Mouse (Mus musculus): Measurements from ENCODE around the gene Rbp2. TPM values are rescaled to one million over a fixed set of nuclear protein-coding genes. Genes with fewer than 3 reads are reported as not detected.
A peak's percentile ranks its signal among the peaks of the same experiment; 100 is the strongest.

Gene Rbp2
- polyA plus RNA-seq, 1 experiment from 2014 or later: 2.2 TPM

GRCm38 (mm10) chr9:98490128-98490527 lies 4.2 kb downstream of the Rbp2 start:
- Histone ChIP-seq H3K4me1 (peaks cover 66% of the 10 kb centered on the region), H3K27me3 (replicated peaks) (no peaks in the 10 kb centered on the region), H3K4me2 (peak overlapping the region; percentile 47), H3K9me3 (replicated peaks) (no peaks in the 10 kb centered on the region), H3K4me3 (no peak overlapping the region), H3K9ac (no peak overlapping the region), H3K36me3 (no peaks in the 10 kb centered on the region), H3K27ac (peak overlapping the region; percentile 75)
- 0 out of 2 replicates have a peak, but pooled peaks have one; percentile 17 for ATAC-seq
- WGBS (ENCODE audit: insufficient replicate concordance): 35% methylated on average over 4 of the region's 4 CpGs

- Histone ChIP-seq H3K36me3 (no peaks in the 10 kb centered on the region), H3K4me1 (peaks cover 71% of the 10 kb centered on the region), H3K9ac (no peak overlapping the region), H3K27me3 (replicated peaks) (no peaks in the 10 kb centered on the region), H3K4me2 (no peak overlapping the region), H3K4me3 (no peak overlapping the region), H3K9me3 (replicated peaks) (no peaks in the 10 kb centered on the region), H3K27ac (no peak overlapping the region)
- WGBS (ENCODE audit: insufficient replicate concordance): 76% methylated on average over 5 of the region's 5 CpGs
- ATAC-seq: no peak
Measured at GRCm38 (mm10) chr9:98491071-98491470, 5.2 kb downstream of the Rbp2 start.

GRCm38 (mm10) chr9:98492212-98492611 lies 6.3 kb downstream of the Rbp2 start:
- H3K36me3 ChIP-seq: no peaks in the 10 kb centered on the region
- WGBS (ENCODE audit: insufficient replicate concordance): 18% methylated on average over 5 of the region's 5 CpGs
- no peak overlapping the region for H3K4me2 ChIP-seq
- H3K27ac ChIP-seq: peak overlapping the region; percentile 17; the same call in 1 of the 2 replicates
- no peak overlapping the region for H3K9ac ChIP-seq
- no peaks in the 10 kb centered on the region for H3K9me3 ChIP-seq (replicated peaks)
- H3K27me3 ChIP-seq (replicated peaks): no peaks in the 10 kb centered on the region
- no peak overlapping the region for H3K4me3 ChIP-seq
- peaks cover 71% of the 10 kb centered on the region for H3K4me1 ChIP-seq
- peak; percentile 44 for ATAC-seq

GRCm38 (mm10) chr9:98492821-98493220 lies 6.9 kb downstream of the Rbp2 start:
- Histone ChIP-seq H3K9ac (no peak overlapping the region), H3K4me1 (peaks cover 71% of the 10 kb centered on the region), H3K36me3 (no peaks in the 10 kb centered on the region), H3K4me3 (no peak overlapping the region), H3K27me3 (replicated peaks) (no peaks in the 10 kb centered on the region), H3K27ac (peak overlapping the region; percentile 17; the same call in 1 of the 2 replicates), H3K4me2 (no peak overlapping the region), H3K9me3 (replicated peaks) (no peaks in the 10 kb centered on the region)
- no peak for ATAC-seq
- WGBS (ENCODE audit: insufficient replicate concordance): 26% methylated on average over 1 of the region's 1 CpGs

GRCm38 (mm10) chr9:98497157-98497556 lies 11.2 kb downstream of the Rbp2 start:
- WGBS (ENCODE audit: insufficient replicate concordance): 47% methylated on average over 7 of the region's 7 CpGs
- H3K9ac ChIP-seq: no peak overlapping the region
- H3K27me3 ChIP-seq (replicated peaks): no peaks in the 10 kb centered on the region
- ATAC-seq: no peak
- H3K36me3 ChIP-seq: no peaks in the 10 kb centered on the region
- H3K4me1 ChIP-seq: peaks cover 29% of the 10 kb centered on the region
- H3K4me2 ChIP-seq: no peak overlapping the region
- no peak overlapping the region for H3K4me3 ChIP-seq
- no peaks in the 10 kb centered on the region for H3K9me3 ChIP-seq (replicated peaks)
- H3K27ac ChIP-seq: no peak overlapping the region

GRCm38 (mm10) chr9:98497990-98498389 lies 12.1 kb downstream of the Rbp2 start:
- no peak overlapping the region for H3K4me3 ChIP-seq
- no peak overlapping the region for H3K27ac ChIP-seq
- ATAC-seq: no peak
- H3K27me3 ChIP-seq (replicated peaks): no peaks in the 10 kb centered on the region
- H3K4me1 ChIP-seq: peaks cover 20% of the 10 kb centered on the region
- H3K9ac ChIP-seq: no peak overlapping the region
- H3K9me3 ChIP-seq (replicated peaks): no peaks in the 10 kb centered on the region
- 51% methylated on average over 6 of the region's 6 CpGs for WGBS (ENCODE audit: insufficient replicate concordance)
- no peak overlapping the region for H3K4me2 ChIP-seq
- H3K36me3 ChIP-seq: no peaks in the 10 kb centered on the region

GRCm38 (mm10) chr9:98498717-98499268 lies 12.9 kb downstream of the Rbp2 start:
- ATAC-seq: no peak
- Histone ChIP-seq H3K9me3 (replicated peaks) (no peaks in the 10 kb centered on the region), H3K4me1 (peaks cover 15% of the 10 kb centered on the region), H3K36me3 (no peaks in the 10 kb centered on the region), H3K4me3 (no peak overlapping the region), H3K27ac (no peak overlapping the region), H3K27me3 (replicated peaks) (no peaks in the 10 kb centered on the region), H3K4me2 (no peak overlapping the region), H3K9ac (no peak overlapping the region)
- WGBS (ENCODE audit: insufficient replicate concordance): 77% methylated on average over 17 of the region's 17 CpGs

GRCm38 (mm10) chr9:98499601-98500000 lies 13.7 kb downstream of the Rbp2 start:
- ATAC-seq: no peak

GRCm38 (mm10) chr9:98507480-98507879 lies 21.6 kb downstream of the Rbp2 start:
- Histone ChIP-seq H3K9ac (no peak overlapping the region), H3K27ac (no peak overlapping the region), H3K27me3 (replicated peaks) (no peaks in the 10 kb centered on the region), H3K4me3 (no peak overlapping the region), H3K9me3 (replicated peaks) (no peaks in the 10 kb centered on the region), H3K4me2 (no peak overlapping the region), H3K36me3 (no peaks in the 10 kb centered on the region), H3K4me1 (peaks cover 36% of the 10 kb centered on the region)
- WGBS (ENCODE audit: insufficient replicate concordance): 64% methylated on average over 6 of the region's 6 CpGs
- no peak for ATAC-seq

More at GRCm38 (mm10) chr9:98499601-98500000, 13.7 kb downstream of the Rbp2 start:
- peaks cover 15% of the 10 kb centered on the region for H3K4me1 ChIP-seq
- no peak overlapping the region for H3K4me3 ChIP-seq
- no peak overlapping the region for H3K4me2 ChIP-seq
- H3K27ac ChIP-seq: no peak overlapping the region
- H3K36me3 ChIP-seq: no peaks in the 10 kb centered on the region
- no peak overlapping the region for H3K9ac ChIP-seq
- no peaks in the 10 kb centered on the region for H3K9me3 ChIP-seq (replicated peaks)
- H3K27me3 ChIP-seq (replicated peaks): no peaks in the 10 kb centered on the region
- WGBS (ENCODE audit: insufficient replicate concordance): 76% methylated on average over 5 of the region's 5 CpGs

GRCm38 (mm10) chr9:98510363-98511055 lies 24.6 kb downstream of the Rbp2 start:
- ATAC-seq: peak; percentile 76
- Histone ChIP-seq H3K27me3 (replicated peaks) (no peaks in the 10 kb centered on the region), H3K4me3 (no peak overlapping the region), H3K36me3 (no peaks in the 10 kb centered on the region), H3K4me1 (peaks cover 27% of the 10 kb centered on the region), H3K4me2 (no peak overlapping the region), H3K9me3 (replicated peaks) (no peaks in the 10 kb centered on the region), H3K27ac (no peak overlapping the region), H3K9ac (no peak overlapping the region)
- WGBS (ENCODE audit: insufficient replicate concordance): 45% methylated on average over 6 of the region's 6 CpGs

- WGBS (ENCODE audit: insufficient replicate concordance): 21% methylated on average over 2 of the region's 2 CpGs
- no peak overlapping the region for H3K27ac ChIP-seq
- no peak overlapping the region for H3K4me2 ChIP-seq
- H3K27me3 ChIP-seq (replicated peaks): no peaks in the 10 kb centered on the region
- H3K9me3 ChIP-seq (replicated peaks): no peaks in the 10 kb centered on the region
- no peaks in the 10 kb centered on the region for H3K36me3 ChIP-seq
- H3K9ac ChIP-seq: no peak overlapping the region
- ATAC-seq: no peak
- H3K4me1 ChIP-seq: no peaks in the 10 kb centered on the region
- no peak overlapping the region for H3K4me3 ChIP-seq
Measured at GRCm38 (mm10) chr9:98523872-98524271, 38.0 kb downstream of the Rbp2 start.

GRCm38 (mm10) chr9:98524786-98525542 lies 39.0 kb downstream of the Rbp2 start:
- no peak for ATAC-seq

More at GRCm38 (mm10) chr9:98524786-98525542, 39.0 kb downstream of the Rbp2 start:
- Histone ChIP-seq H3K27me3 (replicated peaks) (no peaks in the 10 kb centered on the region), H3K4me3 (no peak overlapping the region), H3K9me3 (replicated peaks) (no peaks in the 10 kb centered on the region), H3K36me3 (no peaks in the 10 kb centered on the region), H3K27ac (no peak overlapping the region), H3K4me1 (no peaks in the 10 kb centered on the region), H3K4me2 (no peak overlapping the region), H3K9ac (no peak overlapping the region)
- WGBS (ENCODE audit: insufficient replicate concordance): 71% methylated on average over 7 of the region's 7 CpGs
